Mouse (Mus musculus) lung, postnatal 0 days (tissue): ENCODE data around the gene Slc31a1.

Experiments
- CTCF ChIP-seq: IDR thresholded peaks from 2 replicates; pipeline ENCODE4 v1.5.1; 2016; ENCODE audit warnings: antibody characterized with exemption, mild to moderate bottlenecking
- EP300 ChIP-seq: IDR thresholded peaks from 2 replicates; pipeline ENCODE4 v1.6.1; 2016; ENCODE audit warnings: antibody characterized with exemption, mild to moderate bottlenecking, control low read depth

DNA sequence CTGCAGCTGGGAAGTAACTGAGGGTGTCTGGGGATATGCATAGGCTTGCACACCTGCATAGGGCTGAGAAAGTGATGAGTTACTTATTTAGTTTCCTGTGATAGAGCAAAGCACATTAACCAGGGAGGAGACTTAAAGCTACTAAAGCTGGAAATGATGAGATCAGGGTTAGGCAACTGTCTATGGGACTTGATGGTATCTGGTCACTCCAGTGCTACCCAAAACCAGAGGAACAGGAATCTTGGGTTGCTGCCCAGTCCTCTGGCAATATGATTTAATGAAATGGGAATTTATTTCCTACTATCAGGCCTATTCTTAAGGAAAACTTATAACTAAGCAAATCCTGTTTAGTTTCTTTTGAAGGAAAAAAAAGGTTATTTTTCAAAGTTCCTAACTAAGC is 34.4 kb upstream of the Slc31a1 start:
- TF ChIP-seq CTCF = no peak
- TF ChIP-seq EP300 = no peak
